Mouse (Mus musculus): Measurements from ENCODE around the gene Fsd1. TPM values are rescaled to one million over a fixed set of nuclear protein-coding genes. Genes with fewer than 3 reads are reported as not detected.

The Fsd1 gene
- polyA plus RNA-seq, 1 experiment: 22.0 TPM

- H3K36me3 ChIP-seq (ENCODE audit: control insufficient read depth, insufficient read depth, low read length, poor library complexity, severe bottlenecking): no peaks in the 10 kb centered on the region
- no peaks in the 10 kb centered on the region for H3K9me3 ChIP-seq (replicated peaks; ENCODE audit: control insufficient read depth, insufficient read depth, low read length, poor library complexity, severe bottlenecking)
- H3K4me1 ChIP-seq (ENCODE audit: control insufficient read depth, insufficient read depth, low read length): peaks cover 14% of the 10 kb centered on the region
- TF ChIP-seq CTCF (IDR thresholded peaks at IDR 0.05; ENCODE audit: low read depth, low read length) (no peak), POLR2A (IDR thresholded peaks at IDR 0.05; ENCODE audit: insufficient read depth, low read length) (no peak), EP300 (IDR thresholded peaks at IDR 0.05; ENCODE audit: insufficient read depth, low read depth, low read length) (no peak)
- H3K9ac ChIP-seq (ENCODE audit: low read depth, poor library complexity, severe bottlenecking): peak overlapping the region; percentile 32
- H3K4me3 ChIP-seq (ENCODE audit: low read depth, low read length): peak overlapping the region; percentile 71
- H3K27ac ChIP-seq (ENCODE audit: insufficient read depth, low read length): peak overlapping the region; percentile 8; the same call in 1 of the 2 replicates
- no peaks in the 10 kb centered on the region for H3K27me3 ChIP-seq (ENCODE audit: control insufficient read depth, insufficient read depth, low read length, poor library complexity, severe bottlenecking)
These were observed 29.7 kb upstream of the Fsd1 start for GRCm38 (mm10) chr17:55956591-55956990.

DNA sequence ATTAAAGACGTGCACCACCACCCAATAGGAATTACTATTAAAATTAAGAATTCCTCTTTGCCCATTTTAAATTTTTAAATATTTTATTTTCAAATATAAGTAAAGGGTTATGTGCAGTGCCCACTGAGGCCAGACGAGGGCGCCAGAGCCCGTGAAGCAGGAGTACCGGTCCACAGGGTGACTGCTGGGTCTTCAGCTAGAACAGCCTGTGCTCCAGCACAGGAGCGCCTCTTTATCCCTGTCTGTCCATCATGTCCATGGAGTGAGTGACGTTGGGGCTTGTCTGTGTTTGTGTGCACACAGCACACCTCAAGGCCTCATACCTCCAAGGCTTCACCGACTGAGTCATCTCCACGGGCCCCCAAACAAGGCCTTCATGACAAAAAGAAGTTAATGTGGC, 29.1 kb upstream of the Fsd1 start:
- H3K27ac ChIP-seq (ENCODE audit: insufficient read depth, low read length): no peak overlapping the region
- no peaks in the 10 kb centered on the region for H3K9me3 ChIP-seq (replicated peaks; ENCODE audit: control insufficient read depth, insufficient read depth, low read length, poor library complexity, severe bottlenecking)
- H3K4me1 ChIP-seq (ENCODE audit: control insufficient read depth, insufficient read depth, low read length): peaks cover 12% of the 10 kb centered on the region
- H3K36me3 ChIP-seq (ENCODE audit: control insufficient read depth, insufficient read depth, low read length, poor library complexity, severe bottlenecking): no peaks in the 10 kb centered on the region
- H3K27me3 ChIP-seq (ENCODE audit: control insufficient read depth, insufficient read depth, low read length, poor library complexity, severe bottlenecking): no peaks in the 10 kb centered on the region
- no peak overlapping the region for H3K9ac ChIP-seq (ENCODE audit: low read depth, poor library complexity, severe bottlenecking)
- TF ChIP-seq CTCF (IDR thresholded peaks at IDR 0.05; ENCODE audit: low read depth, low read length) (peak; percentile 79), EP300 (IDR thresholded peaks at IDR 0.05; ENCODE audit: insufficient read depth, low read depth, low read length) (no peak), POLR2A (IDR thresholded peaks at IDR 0.05; ENCODE audit: insufficient read depth, low read length) (no peak)
- no peak overlapping the region for H3K4me3 ChIP-seq (ENCODE audit: low read depth, low read length)

- no peaks in the 10 kb centered on the region for H3K27me3 ChIP-seq (ENCODE audit: control insufficient read depth, insufficient read depth, low read length, poor library complexity, severe bottlenecking)
- peaks cover 5% of the 10 kb centered on the region for H3K4me1 ChIP-seq (ENCODE audit: control insufficient read depth, insufficient read depth, low read length)
- H3K9ac ChIP-seq (ENCODE audit: low read depth, poor library complexity, severe bottlenecking): peak overlapping the region; percentile 51
- peak overlapping the region; percentile 89 for H3K4me3 ChIP-seq (ENCODE audit: low read depth, low read length)
- peak overlapping the region; percentile 23; the same call in 1 of the 2 replicates for H3K27ac ChIP-seq (ENCODE audit: insufficient read depth, low read length)
- no peaks in the 10 kb centered on the region for H3K9me3 ChIP-seq (replicated peaks; ENCODE audit: control insufficient read depth, insufficient read depth, low read length, poor library complexity, severe bottlenecking)
- H3K36me3 ChIP-seq (ENCODE audit: control insufficient read depth, insufficient read depth, low read length, poor library complexity, severe bottlenecking): no peaks in the 10 kb centered on the region
- no peak for TF ChIP-seq POLR2A (IDR thresholded peaks at IDR 0.05; ENCODE audit: insufficient read depth, low read length)
- no peak for TF ChIP-seq EP300 (IDR thresholded peaks at IDR 0.05; ENCODE audit: insufficient read depth, low read depth, low read length)
These were observed 28.4 kb upstream of the Fsd1 start for GRCm38 (mm10) chr17:55957726-55958583.

GRCm38 (mm10) chr17:55958584-55958886, 27.8 kb upstream of the Fsd1 start:
- Histone ChIP-seq H3K27me3 (ENCODE audit: control insufficient read depth, insufficient read depth, low read length, poor library complexity, severe bottlenecking) (no peaks in the 10 kb centered on the region), H3K9me3 (replicated peaks; ENCODE audit: control insufficient read depth, insufficient read depth, low read length, poor library complexity, severe bottlenecking) (no peaks in the 10 kb centered on the region), H3K4me1 (ENCODE audit: control insufficient read depth, insufficient read depth, low read length) (peaks cover 5% of the 10 kb centered on the region), H3K27ac (ENCODE audit: insufficient read depth, low read length) (peak overlapping the region; percentile 23), H3K9ac (ENCODE audit: low read depth, poor library complexity, severe bottlenecking) (peak overlapping the region; percentile 51), H3K4me3 (ENCODE audit: low read depth, low read length) (peak overlapping the region; percentile 89), H3K36me3 (ENCODE audit: control insufficient read depth, insufficient read depth, low read length, poor library complexity, severe bottlenecking) (no peaks in the 10 kb centered on the region)
- TF ChIP-seq POLR2A (IDR thresholded peaks at IDR 0.05; ENCODE audit: insufficient read depth, low read length) (no peak), CTCF (IDR thresholded peaks at IDR 0.05; ENCODE audit: low read depth, low read length) (no peak), EP300 (IDR thresholded peaks at IDR 0.05; ENCODE audit: insufficient read depth, low read depth, low read length) (no peak)

GRCm38 (mm10) chr17:55958918-55959728, 27.2 kb upstream of the Fsd1 start, which contains the start of gene Yju2:
Yju2 (plus strand) TSS chr17:55959099.
- H3K27me3 ChIP-seq (ENCODE audit: control insufficient read depth, insufficient read depth, low read length, poor library complexity, severe bottlenecking): no peaks in the 10 kb centered on the region
- no peak for TF ChIP-seq CTCF (IDR thresholded peaks at IDR 0.05; ENCODE audit: low read depth, low read length)
- no peak for TF ChIP-seq EP300 (IDR thresholded peaks at IDR 0.05; ENCODE audit: insufficient read depth, low read depth, low read length)
- peak; percentile 31 for TF ChIP-seq POLR2A (IDR thresholded peaks at IDR 0.05; ENCODE audit: insufficient read depth, low read length)
- H3K36me3 ChIP-seq (ENCODE audit: control insufficient read depth, insufficient read depth, low read length, poor library complexity, severe bottlenecking): no peaks in the 10 kb centered on the region
- peak within 1 kb of the TSS; percentile 51 for H3K9ac ChIP-seq (ENCODE audit: low read depth, poor library complexity, severe bottlenecking)
- H3K4me1 ChIP-seq (ENCODE audit: control insufficient read depth, insufficient read depth, low read length): peaks cover 3% of the 10 kb centered on the region
- H3K9me3 ChIP-seq (replicated peaks; ENCODE audit: control insufficient read depth, insufficient read depth, low read length, poor library complexity, severe bottlenecking): no peaks in the 10 kb centered on the region
- peak within 1 kb of the TSS; percentile 58 for H3K27ac ChIP-seq (ENCODE audit: insufficient read depth, low read length)
- peak within 1 kb of the TSS; percentile 89 for H3K4me3 ChIP-seq (ENCODE audit: low read depth, low read length)
